Mouse (Mus musculus): ENCODE measurements around the gene Phc3. TPM values are rescaled to one million over a fixed set of nuclear protein-coding genes. Genes with fewer than 3 reads are reported as not detected.
A peak's percentile ranks its signal among the peaks of the same experiment; 100 is the strongest.

Gene Phc3
- polyA plus RNA-seq, 1 experiment from 2014 or later, result 7.0 TPM

GRCm38 (mm10) chr3:30995899-30996687, 26.9 kb upstream of the Phc3 start:
- Histone ChIP-seq H3K9ac (peak overlapping the region; percentile 88), H3K36me3 (no peaks in the 10 kb centered on the region), H3K27me3 (no peaks in the 10 kb centered on the region), H3K4me3 (replicated peaks) (peak overlapping the region; percentile 94), H3K4me1 (peaks cover 40% of the 10 kb centered on the region), H3K9me3 (replicated peaks) (no peaks in the 10 kb centered on the region), H3K27ac (peak overlapping the region; percentile 88), H3K4me2 (peak overlapping the region; percentile 69)
- under 1% methylated on average over 49 of the region's 49 CpGs for WGBS
- ATAC-seq (replicated peaks; ENCODE audit: low FRiP score), result no peak; the same call in 1 of the 2 replicates

- ATAC-seq (replicated peaks; ENCODE audit: low FRiP score), result peak; percentile 98
- Histone ChIP-seq H3K9me3 (replicated peaks) (no peaks in the 10 kb centered on the region), H3K4me1 (peaks cover 38% of the 10 kb centered on the region), H3K4me3 (replicated peaks) (peak within 1 kb of the TSS; percentile 94), H3K27me3 (no peaks in the 10 kb centered on the region), H3K27ac (peak within 1 kb of the TSS; percentile 88), H3K4me2 (peak within 1 kb of the TSS; percentile 69), H3K36me3 (no peaks in the 10 kb centered on the region), H3K9ac (peak within 1 kb of the TSS; percentile 88)
- under 1% methylated on average over 48 of the region's 50 CpGs for WGBS
These were observed 26.2 kb upstream of the Phc3 start, which contains the start of gene Prkci for GRCm38 (mm10) chr3:30995283-30995898. TSS of gene Prkci (plus strand) at chr3:30995747.

- peak overlapping the region; percentile 38; the same call in 1 of the 2 replicates for H3K27ac ChIP-seq
- no peaks in the 10 kb centered on the region for H3K27me3 ChIP-seq
- H3K4me3 ChIP-seq (replicated peaks), result peak overlapping the region; percentile 94
- H3K4me2 ChIP-seq, result peak overlapping the region; percentile 69
- peaks cover 33% of the 10 kb centered on the region for H3K4me1 ChIP-seq
- ATAC-seq (replicated peaks; ENCODE audit: low FRiP score), result no peak
- H3K9ac ChIP-seq, result peak overlapping the region; percentile 88
- H3K9me3 ChIP-seq (replicated peaks), result no peaks in the 10 kb centered on the region
- WGBS, result 17% methylated on average over 6 of the region's 6 CpGs
- H3K36me3 ChIP-seq, result no peaks in the 10 kb centered on the region
These were observed 25.6 kb upstream of the Phc3 start for GRCm38 (mm10) chr3:30994859-30995258.

- no peak for ATAC-seq (replicated peaks; ENCODE audit: low FRiP score)
- no peak overlapping the region for H3K9ac ChIP-seq
- no peak overlapping the region for H3K4me3 ChIP-seq (replicated peaks)
- H3K27me3 ChIP-seq, result no peaks in the 10 kb centered on the region
- peaks cover 20% of the 10 kb centered on the region for H3K4me1 ChIP-seq
- H3K4me2 ChIP-seq, result no peak overlapping the region
- no peaks in the 10 kb centered on the region for H3K9me3 ChIP-seq (replicated peaks)
- H3K36me3 ChIP-seq, result no peaks in the 10 kb centered on the region
- H3K27ac ChIP-seq, result no peak overlapping the region
These were observed 23.9 kb upstream of the Phc3 start for GRCm38 (mm10) chr3:30993066-30993573.

- H3K9me3 ChIP-seq (replicated peaks), result no peaks in the 10 kb centered on the region
- no peaks in the 10 kb centered on the region for H3K36me3 ChIP-seq
- ATAC-seq (replicated peaks; ENCODE audit: low FRiP score), result no peak
- H3K4me1 ChIP-seq, result peaks cover 13% of the 10 kb centered on the region
- no peak overlapping the region for H3K9ac ChIP-seq
- no peak overlapping the region for H3K27ac ChIP-seq
- no peaks in the 10 kb centered on the region for H3K27me3 ChIP-seq
- H3K4me3 ChIP-seq (replicated peaks), result no peak overlapping the region
- WGBS, result 79% methylated on average over 7 of the region's 7 CpGs
- no peak overlapping the region for H3K4me2 ChIP-seq
These were observed 22.9 kb upstream of the Phc3 start for GRCm38 (mm10) chr3:30992161-30992560.

GRCm38 (mm10) chr3:30987396-30988318, 18.4 kb upstream of the Phc3 start:
- Histone ChIP-seq H3K9ac (no peak overlapping the region), H3K4me3 (replicated peaks) (no peak overlapping the region), H3K4me1 (peaks cover 7% of the 10 kb centered on the region), H3K27ac (no peak overlapping the region), H3K4me2 (no peak overlapping the region), H3K36me3 (no peaks in the 10 kb centered on the region), H3K9me3 (replicated peaks) (no peaks in the 10 kb centered on the region), H3K27me3 (no peaks in the 10 kb centered on the region)
- ATAC-seq (replicated peaks; ENCODE audit: low FRiP score), result no peak
- WGBS, result 90% methylated on average over 9 of the region's 9 CpGs

GRCm38 (mm10) chr3:30982924-30983536, 13.8 kb upstream of the Phc3 start:
- ATAC-seq (replicated peaks; ENCODE audit: low FRiP score), result peak; percentile 46; the same call in 1 of the 2 replicates
- Histone ChIP-seq H3K4me3 (replicated peaks) (no peak overlapping the region), H3K4me1 (peaks cover 8% of the 10 kb centered on the region), H3K9ac (no peak overlapping the region), H3K4me2 (0 out of 2 replicates have a peak overlapping the region, but pooled peaks have one; percentile 1), H3K9me3 (replicated peaks) (no peaks in the 10 kb centered on the region), H3K36me3 (no peaks in the 10 kb centered on the region), H3K27me3 (no peaks in the 10 kb centered on the region), H3K27ac (no peak overlapping the region)
- WGBS, result 28% methylated on average over 8 of the region's 8 CpGs

GRCm38 (mm10) chr3:30981616-30982380, 12.6 kb upstream of the Phc3 start:
- peak; percentile 54; the same call in 1 of the 2 replicates for ATAC-seq (replicated peaks; ENCODE audit: low FRiP score)
- Histone ChIP-seq H3K4me2 (no peak overlapping the region), H3K9ac (no peak overlapping the region), H3K27ac (no peak overlapping the region), H3K9me3 (replicated peaks) (no peaks in the 10 kb centered on the region), H3K4me3 (replicated peaks) (no peak overlapping the region), H3K27me3 (no peaks in the 10 kb centered on the region), H3K36me3 (no peaks in the 10 kb centered on the region), H3K4me1 (peaks cover 8% of the 10 kb centered on the region)
- WGBS, result 55% methylated on average over 5 of the region's 5 CpGs

GRCm38 (mm10) chr3:30976991-30977603, 7.9 kb upstream of the Phc3 start:
- Histone ChIP-seq H3K4me1 (no peaks in the 10 kb centered on the region; the same call in 1 of the 2 replicates), H3K27ac (0 out of 2 replicates have a peak overlapping the region, but pooled peaks have one; percentile 19), H3K9me3 (replicated peaks) (no peaks in the 10 kb centered on the region), H3K9ac (no peak overlapping the region), H3K4me2 (no peak overlapping the region), H3K27me3 (no peaks in the 10 kb centered on the region), H3K36me3 (no peaks in the 10 kb centered on the region), H3K4me3 (replicated peaks) (no peak overlapping the region)
- 37% methylated on average over 1 of the region's 1 CpGs for WGBS
- no peak for ATAC-seq (replicated peaks; ENCODE audit: low FRiP score)

- no peaks in the 10 kb centered on the region for H3K9me3 ChIP-seq (replicated peaks)
- H3K27me3 ChIP-seq, result no peaks in the 10 kb centered on the region
- 50% methylated on average over 9 of the region's 9 CpGs for WGBS
- no peak overlapping the region for H3K4me3 ChIP-seq (replicated peaks)
- peak; percentile 38 for ATAC-seq (replicated peaks; ENCODE audit: low FRiP score)
- H3K4me1 ChIP-seq, result no peaks in the 10 kb centered on the region; the same call in 1 of the 2 replicates
- H3K9ac ChIP-seq, result no peak overlapping the region
- H3K4me2 ChIP-seq, result no peak overlapping the region
- no peaks in the 10 kb centered on the region for H3K36me3 ChIP-seq
- H3K27ac ChIP-seq, result no peak overlapping the region
These were observed 6.0 kb upstream of the Phc3 start for GRCm38 (mm10) chr3:30975102-30975754.

Measured in kidney, embryonic 15.5 days (tissue).